Mouse (Mus musculus) C2C12 (cell line): ENCODE results near the gene Malrd1. TPM values are rescaled to one million over a fixed set of nuclear protein-coding genes. Genes with fewer than 3 reads are reported as not detected.
"Not testable (repeated sequence)": the region's sequence is repeated elsewhere in the genome, so short reads cannot be mapped to it uniquely, and the experiment has no call there.

Experiments
- H3K27me3 ChIP-seq: one replicate; pipeline ENCODE4 v1.6.1; 2011; ENCODE audit not compliant: control insufficient read depth, insufficient read depth, insufficient read length
- H3K36me3 ChIP-seq: one replicate; pipeline ENCODE4 v1.6.1; 2011; ENCODE audit not compliant: control insufficient read depth, insufficient read depth
- H3K4me3 ChIP-seq: one replicate; pipeline ENCODE4 v1.5.1; 2011; ENCODE audit warnings: mild to moderate bottlenecking, control low read depth; ENCODE audit not compliant: poor library complexity, insufficient read depth, severe bottlenecking
- H3K79me2 ChIP-seq: one replicate; pipeline ENCODE4 v1.6.1; 2011; ENCODE audit not compliant: control insufficient read depth, insufficient read depth
- H3K79me3 ChIP-seq: one replicate; pipeline ENCODE4 v1.6.1; 2011; ENCODE audit warnings: low read depth, control low read depth
- H3ac ChIP-seq: one replicate; pipeline ENCODE3; 2011; ENCODE audit warnings: low read depth; ENCODE audit not compliant: control insufficient read depth, insufficient read length
- CEBPB ChIP-seq: IDR thresholded peaks from one replicate; pipeline ENCODE4 v1.6.1; 2011; ENCODE audit warnings: low read depth, mild to moderate bottlenecking, control low read depth, moderate library complexity
- CTCF ChIP-seq: IDR thresholded peaks from one replicate; pipeline ENCODE4 v1.5.1; 2011; ENCODE audit not compliant: control insufficient read depth, insufficient read depth, insufficient read length
- FOSL1 ChIP-seq: IDR thresholded peaks from one replicate; pipeline ENCODE4 v1.8.0; 2011; ENCODE audit warnings: mild to moderate bottlenecking, low read length; ENCODE audit not compliant: poor library complexity, insufficient read depth, severe bottlenecking
- MAX ChIP-seq: IDR thresholded peaks from one replicate; pipeline ENCODE4 v1.6.1; 2011; ENCODE audit warnings: mild to moderate bottlenecking, control low read depth
- MYOD1 ChIP-seq: IDR thresholded peaks from one replicate; pipeline ENCODE4 v1.6.1; 2011; ENCODE audit warnings: low read depth; ENCODE audit not compliant: control insufficient read depth, insufficient read length
- MYOG ChIP-seq: IDR thresholded peaks from one replicate; pipeline ENCODE4 v1.6.1; 2011; ENCODE audit not compliant: control insufficient read depth, insufficient read length; ENCODE audit errors: extremely low read depth
- USF1 ChIP-seq: IDR thresholded peaks from one replicate; pipeline ENCODE4 v1.6.1; 2011; ENCODE audit warnings: low read depth, mild to moderate bottlenecking, control low read depth, moderate library complexity
- polyA plus RNA-seq: library from polyadenylated mRNA; unstranded; fragments of >200 nt; fragmentation: generic; extraction: Trizol; gene quantifications from one replicate; pipeline ENCODE4 v1.2.1, GENCODE M21; 2012; ENCODE audit warnings: missing spikeins

Malrd1 gene
- polyA plus RNA-seq, 1 experiment: not detected

GRCm38 (mm10) chr2:15931924-15932323 lies 405.6 kb downstream of the Malrd1 start:
- Histone ChIP-seq H3K27me3 (no peaks in the 10 kb centered on the region), H3K4me3 (no peak overlapping the region), H3K79me2 (no peaks in the 10 kb centered on the region), H3ac (no peak overlapping the region), H3K79me3 (no peaks in the 10 kb centered on the region), H3K36me3 (no peaks in the 10 kb centered on the region)
- TF ChIP-seq CTCF: no peak
- TF ChIP-seq MAX: no peak
- no peak for TF ChIP-seq MYOD1
- TF ChIP-seq FOSL1: no peak
- TF ChIP-seq CEBPB: no peak
- TF ChIP-seq MYOG: no peak
- no peak for TF ChIP-seq USF1

- TF ChIP-seq MYOG (no peak), MAX (no peak), MYOD1 (no peak), CEBPB (no peak), CTCF (no peak)
- H3K79me2 ChIP-seq: no peaks in the 10 kb centered on the region
- no peak overlapping the region for H3ac ChIP-seq
- H3K79me3 ChIP-seq: no peaks in the 10 kb centered on the region
- H3K4me3 ChIP-seq: no peak overlapping the region
- no peaks in the 10 kb centered on the region for H3K36me3 ChIP-seq
- no peaks in the 10 kb centered on the region for H3K27me3 ChIP-seq
Measured at GRCm38 (mm10) chr2:15932340-15932739, 406.1 kb downstream of the Malrd1 start.

DNA sequence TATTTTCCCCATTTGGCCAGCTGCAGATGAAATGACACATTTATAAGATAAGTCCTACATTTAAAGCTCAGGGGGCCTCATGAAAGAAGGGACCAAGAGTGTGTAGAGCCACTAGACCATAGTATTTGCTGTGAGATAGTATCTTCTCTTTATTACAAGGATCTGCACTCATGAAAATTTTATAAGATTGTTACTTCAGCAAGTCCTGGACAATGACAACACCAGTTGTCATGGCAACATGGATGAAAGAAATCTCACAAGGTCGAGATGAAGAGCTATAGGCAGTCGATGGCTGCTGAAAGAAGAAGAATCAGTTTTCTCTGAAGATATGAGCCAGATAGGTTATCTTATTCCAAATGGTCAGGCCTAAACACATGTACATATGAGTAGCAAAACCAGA lies 476.6 kb downstream of the Malrd1 start:
- no peaks in the 10 kb centered on the region for H3K27me3 ChIP-seq
- no peak overlapping the region for H3K4me3 ChIP-seq
- no peak for TF ChIP-seq USF1
- no peak for TF ChIP-seq CEBPB
- no peak for TF ChIP-seq MYOG
- TF ChIP-seq MAX: no peak
- no peak for TF ChIP-seq MYOD1
- no peak overlapping the region for H3ac ChIP-seq
- no peaks in the 10 kb centered on the region for H3K79me2 ChIP-seq
- H3K36me3 ChIP-seq: no peaks in the 10 kb centered on the region
- no peaks in the 10 kb centered on the region for H3K79me3 ChIP-seq

- not testable (repeated sequence) for H3K36me3 ChIP-seq, H3K27me3 ChIP-seq, H3K4me3 ChIP-seq, H3K79me3 ChIP-seq, H3K79me2 ChIP-seq, H3ac ChIP-seq
Measured at GRCm38 (mm10) chr2:16017046-16017445, 490.8 kb downstream of the Malrd1 start.

DNA sequence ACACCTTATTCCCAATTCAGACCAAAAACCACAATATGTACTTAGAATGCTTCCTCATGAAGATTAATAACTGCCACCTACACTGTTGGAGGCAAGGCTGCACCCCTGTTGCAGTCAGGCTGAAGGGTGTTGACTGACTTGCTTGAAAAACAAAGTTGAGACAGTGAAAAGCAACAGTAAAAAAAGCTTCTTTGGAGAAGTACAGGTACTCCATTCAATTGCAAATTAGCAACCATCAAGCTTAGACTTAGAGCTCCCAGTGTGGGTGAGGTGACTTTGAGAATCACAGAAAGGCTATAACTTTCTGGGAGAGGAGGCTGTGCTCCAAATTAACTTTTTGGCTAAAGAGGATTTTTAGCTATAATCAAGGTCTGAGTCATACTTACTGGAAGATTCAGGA lies 491.4 kb downstream of the Malrd1 start:
- H3K27me3 ChIP-seq, H3K36me3 ChIP-seq, H3ac ChIP-seq, H3K79me3 ChIP-seq, H3K4me3 ChIP-seq, H3K79me2 ChIP-seq: not testable (repeated sequence)

GRCm38 (mm10) chr2:16029752-16030151 lies 503.5 kb downstream of the Malrd1 start:
- Histone ChIP-seq H3K36me3 (no peaks in the 10 kb centered on the region), H3K4me3 (no peak overlapping the region), H3ac (no peak overlapping the region), H3K79me2 (no peaks in the 10 kb centered on the region), H3K79me3 (no peaks in the 10 kb centered on the region), H3K27me3 (no peaks in the 10 kb centered on the region)
- TF ChIP-seq CEBPB (no peak), MYOD1 (no peak)

DNA sequence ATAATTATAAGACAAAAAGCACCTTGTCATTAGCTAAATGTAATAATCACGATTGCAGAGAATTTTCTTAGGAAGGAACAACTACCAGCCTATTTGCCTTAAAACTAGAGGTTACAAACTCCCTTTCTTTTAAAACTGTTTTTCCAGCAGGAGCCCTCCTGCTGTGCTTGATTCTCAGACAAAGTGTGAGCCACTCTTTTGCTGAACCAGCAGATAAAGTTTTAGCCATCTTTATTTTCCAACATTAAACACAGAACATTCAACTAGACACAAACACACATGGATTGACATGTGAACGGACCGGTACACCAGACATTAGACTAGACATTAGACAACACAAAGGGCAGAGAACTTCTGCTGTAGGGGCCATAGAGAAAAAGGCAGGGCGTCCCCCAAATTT lies 505.3 kb downstream of the Malrd1 start:
- no peak overlapping the region for H3ac ChIP-seq
- no peaks in the 10 kb centered on the region for H3K27me3 ChIP-seq
- no peaks in the 10 kb centered on the region for H3K79me3 ChIP-seq
- no peaks in the 10 kb centered on the region for H3K79me2 ChIP-seq
- no peak overlapping the region for H3K4me3 ChIP-seq
- TF ChIP-seq USF1: no peak
- no peak for TF ChIP-seq CTCF
- no peak for TF ChIP-seq MAX
- no peak for TF ChIP-seq CEBPB
- TF ChIP-seq MYOD1: no peak
- TF ChIP-seq MYOG: no peak
- no peak for TF ChIP-seq FOSL1
- no peaks in the 10 kb centered on the region for H3K36me3 ChIP-seq
